Mouse (Mus musculus) heart, postnatal 0 days (tissue): ENCODE data around the gene Comt.

ENCODE experiments used
- CTCF ChIP-seq: IDR thresholded peaks from 2 replicates; pipeline ENCODE4 v1.5.1; 2016; ENCODE audit warnings: antibody characterized with exemption, control low read depth, low read depth
- EP300 ChIP-seq: IDR thresholded peaks from 2 replicates; pipeline ENCODE4 v1.6.1; 2016; ENCODE audit warnings: antibody characterized with exemption, low read depth

DNA sequence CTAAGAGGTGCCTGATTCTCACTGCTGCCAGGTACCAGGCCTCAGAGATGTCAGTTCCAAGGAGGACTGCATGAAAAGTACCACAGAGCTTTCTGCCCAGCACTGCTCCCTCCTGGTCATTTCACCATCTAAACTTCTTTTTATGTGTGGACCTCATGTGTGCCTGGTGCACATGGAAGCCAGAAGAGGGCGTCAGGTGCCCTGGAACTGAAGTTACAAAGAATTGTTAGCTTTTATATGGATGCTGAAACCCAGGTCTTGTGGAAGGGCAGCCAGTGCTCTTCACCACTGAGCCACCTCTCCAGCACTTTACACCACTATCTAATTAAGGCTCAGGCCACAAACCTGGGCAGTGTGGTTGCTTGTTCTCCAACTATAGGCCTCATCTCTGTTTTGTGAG is 44.2 kb upstream of the Comt start:
- TF ChIP-seq CTCF = peak; percentile 22; the same call in 1 of the 2 replicates
- TF ChIP-seq EP300 = no peak
